Mouse (Mus musculus): ENCODE measurements around the gene Macrod1. TPM values are rescaled to one million over a fixed set of nuclear protein-coding genes. Genes with fewer than 3 reads are reported as not detected.

Macrod1 gene
- total RNA-seq, 1 experiment from 2014 or later = not detected

DNA sequence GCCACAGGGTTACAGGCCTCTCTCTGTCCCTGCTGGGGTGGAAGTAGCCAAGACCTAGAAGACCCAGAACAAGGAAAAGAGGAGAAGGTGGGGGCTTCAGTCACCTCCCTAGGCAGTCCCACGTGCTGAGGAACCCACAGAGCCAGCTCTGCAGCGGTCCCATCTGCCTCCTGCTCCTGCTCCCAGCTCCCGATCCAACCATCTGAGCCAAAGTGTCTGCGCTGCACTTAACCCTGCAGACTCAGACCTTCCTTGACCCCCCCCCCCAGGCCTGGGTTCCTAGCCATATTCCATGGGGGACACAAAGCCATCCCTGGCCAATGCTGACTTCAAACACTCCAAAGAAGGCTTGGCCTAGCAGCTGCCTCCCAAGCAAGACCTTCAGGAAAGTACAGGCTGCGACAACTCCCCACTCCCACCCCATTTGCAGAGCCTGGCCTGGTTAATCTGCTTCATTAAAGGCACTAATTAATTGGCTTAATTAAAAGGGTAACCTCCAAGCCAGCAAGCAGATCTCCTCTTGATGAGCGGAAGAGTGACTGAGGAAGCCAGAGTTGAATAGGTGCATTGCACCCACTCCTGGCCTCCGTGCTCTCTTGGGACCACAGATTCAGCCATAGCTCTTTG lies 94.8 kb downstream of the Macrod1 start:
- ATAC-seq (replicated peaks; ENCODE audit: insufficient number of reproducible peaks, low FRiP score, low TSS enrichment, poor library complexity, severe bottlenecking) = no peak

DNA sequence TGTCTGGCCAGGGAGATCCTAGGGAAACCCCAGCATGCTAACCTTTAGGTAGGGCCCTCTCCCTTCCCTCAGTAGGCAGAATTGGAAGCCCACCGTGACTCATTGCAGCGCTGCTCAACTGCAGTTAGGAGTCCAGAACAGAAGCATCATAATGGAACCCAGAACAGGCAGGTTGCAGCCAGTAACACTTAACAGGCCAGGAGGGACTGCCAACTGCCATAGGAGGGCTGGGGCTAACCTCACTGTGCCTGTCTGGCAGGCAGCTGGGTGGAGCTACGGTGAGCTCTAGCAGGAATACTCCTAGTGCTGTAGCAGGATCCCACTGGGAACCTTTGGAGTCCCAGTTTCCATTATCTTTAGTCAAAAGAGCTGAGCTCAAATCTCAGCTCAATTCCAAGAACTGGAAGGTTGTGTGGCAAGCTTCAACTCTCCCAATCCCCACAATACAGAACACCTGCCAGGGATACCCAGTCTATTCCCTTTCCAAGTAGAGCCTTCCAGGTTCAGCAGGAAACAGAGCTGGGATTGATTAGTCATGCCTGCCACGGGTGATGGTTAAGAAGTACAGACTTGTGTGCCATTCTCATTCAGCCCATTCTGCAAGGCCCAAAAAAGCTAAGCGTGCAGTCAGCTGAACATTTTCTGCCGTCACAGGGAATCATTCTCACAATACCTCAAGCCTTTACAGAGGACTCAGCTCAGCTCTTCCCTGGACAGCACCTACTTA lies 95.5 kb downstream of the Macrod1 start:
- ATAC-seq (replicated peaks; ENCODE audit: insufficient number of reproducible peaks, low FRiP score, low TSS enrichment, poor library complexity, severe bottlenecking) = no peak

GRCm38 (mm10) chr19:7153232-7153631 lies 96.6 kb downstream of the Macrod1 start:
- no peak for ATAC-seq (replicated peaks; ENCODE audit: insufficient number of reproducible peaks, low FRiP score, low TSS enrichment, poor library complexity, severe bottlenecking)

DNA sequence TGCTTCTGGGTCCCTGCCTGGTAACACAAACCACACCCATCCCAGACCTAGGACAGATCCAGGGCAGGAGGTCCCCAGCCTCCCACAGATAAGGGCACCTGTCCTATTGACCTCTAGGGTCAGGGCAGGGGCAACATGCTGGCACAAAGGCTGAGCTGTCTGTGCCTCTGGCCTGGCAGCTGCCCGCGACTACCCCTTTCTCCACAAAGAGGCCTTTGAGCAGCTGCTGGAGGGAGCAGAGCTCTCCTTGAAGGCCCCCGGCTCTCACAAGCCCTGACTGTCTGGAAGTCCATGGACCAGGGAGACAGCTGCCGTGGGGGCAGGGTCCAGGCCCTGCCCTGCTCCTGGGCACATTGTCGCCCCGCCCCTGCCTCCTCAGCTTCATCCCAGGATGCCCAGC lies 98.6 kb downstream of the Macrod1 start:
- ATAC-seq (replicated peaks; ENCODE audit: insufficient number of reproducible peaks, low FRiP score, low TSS enrichment, poor library complexity, severe bottlenecking) = no peak

DNA sequence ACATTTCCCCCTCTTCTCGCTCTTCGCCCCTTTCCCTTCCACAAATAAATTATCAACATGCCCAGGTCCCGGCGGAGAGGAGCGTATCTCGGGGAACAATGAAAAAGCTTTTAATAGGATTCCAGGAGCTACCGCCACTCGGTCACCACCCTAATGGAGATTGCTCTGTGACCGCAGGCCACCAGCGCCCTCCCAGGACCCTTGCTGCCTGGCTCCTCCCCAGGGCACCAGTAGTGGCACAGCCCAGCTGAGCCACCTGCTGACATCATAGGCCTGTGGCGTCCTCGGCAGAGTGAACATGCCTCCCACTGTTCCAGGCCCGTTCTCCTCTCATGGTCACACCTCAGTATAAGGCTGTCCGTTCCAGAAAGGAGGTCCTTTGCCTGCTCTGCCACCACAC lies 101.1 kb downstream of the Macrod1 start:
- ATAC-seq (replicated peaks; ENCODE audit: insufficient number of reproducible peaks, low FRiP score, low TSS enrichment, poor library complexity, severe bottlenecking) = no peak

- ATAC-seq (replicated peaks; ENCODE audit: insufficient number of reproducible peaks, low FRiP score, low TSS enrichment, poor library complexity, severe bottlenecking) = no peak
Measured at GRCm38 (mm10) chr19:7160151-7160906, 103.7 kb downstream of the Macrod1 start.

DNA sequence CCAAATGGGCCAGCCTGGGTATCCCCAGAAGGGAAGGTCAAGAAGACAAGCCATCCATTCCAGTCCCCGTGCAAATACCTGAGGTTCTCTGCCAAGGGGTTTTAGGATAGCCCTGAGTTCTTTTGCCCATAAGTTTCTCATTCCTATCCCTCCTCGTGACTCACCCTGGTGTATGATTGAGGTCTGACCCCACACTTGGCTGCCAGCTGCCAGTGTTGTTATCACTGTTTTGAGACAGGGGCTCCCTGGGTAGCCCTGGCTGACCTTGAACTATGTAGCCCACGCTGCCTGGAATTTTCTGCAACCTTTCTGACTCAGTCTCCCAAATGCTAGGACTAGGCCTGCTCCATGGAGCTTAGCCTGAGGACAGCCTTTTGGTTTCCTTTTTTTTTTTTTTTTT lies 104.5 kb downstream of the Macrod1 start:
- no peak for ATAC-seq (replicated peaks; ENCODE audit: insufficient number of reproducible peaks, low FRiP score, low TSS enrichment, poor library complexity, severe bottlenecking)

- no peak for ATAC-seq (replicated peaks; ENCODE audit: insufficient number of reproducible peaks, low FRiP score, low TSS enrichment, poor library complexity, severe bottlenecking)
Measured at GRCm38 (mm10) chr19:7164238-7164637, 107.6 kb downstream of the Macrod1 start.

- no peak for ATAC-seq (replicated peaks; ENCODE audit: insufficient number of reproducible peaks, low FRiP score, low TSS enrichment, poor library complexity, severe bottlenecking)
Measured at GRCm38 (mm10) chr19:7164820-7165323, 108.3 kb downstream of the Macrod1 start.

GRCm38 (mm10) chr19:7165509-7166199 lies 109.0 kb downstream of the Macrod1 start:
- no peak for ATAC-seq (replicated peaks; ENCODE audit: insufficient number of reproducible peaks, low FRiP score, low TSS enrichment, poor library complexity, severe bottlenecking)

DNA sequence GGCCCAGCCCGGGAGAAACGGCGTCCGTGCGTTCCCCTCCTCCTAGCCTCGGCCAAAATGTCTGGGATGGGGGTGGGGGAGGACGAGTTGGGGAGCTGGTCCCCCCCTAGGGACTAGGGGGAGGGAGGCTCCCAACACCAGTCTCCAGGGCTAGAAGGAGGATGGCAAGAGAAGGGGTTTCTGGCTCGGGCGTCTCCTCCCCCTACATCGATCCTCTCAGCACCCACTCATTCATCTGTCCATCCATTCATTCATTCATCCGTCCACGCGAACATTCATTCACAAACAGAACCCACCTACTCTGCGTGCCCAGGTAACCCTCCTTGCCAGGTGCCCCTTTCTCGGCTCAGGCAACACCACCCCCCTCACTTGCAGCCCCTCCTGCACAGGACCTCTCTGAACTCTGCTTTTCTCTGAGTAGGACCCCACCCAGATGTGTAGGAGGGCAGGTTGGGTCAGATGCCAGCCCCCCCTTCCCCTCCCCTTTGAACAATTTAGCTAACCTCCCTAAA lies 109.6 kb downstream of the Macrod1 start:
- no peak for ATAC-seq (replicated peaks; ENCODE audit: insufficient number of reproducible peaks, low FRiP score, low TSS enrichment, poor library complexity, severe bottlenecking)

DNA sequence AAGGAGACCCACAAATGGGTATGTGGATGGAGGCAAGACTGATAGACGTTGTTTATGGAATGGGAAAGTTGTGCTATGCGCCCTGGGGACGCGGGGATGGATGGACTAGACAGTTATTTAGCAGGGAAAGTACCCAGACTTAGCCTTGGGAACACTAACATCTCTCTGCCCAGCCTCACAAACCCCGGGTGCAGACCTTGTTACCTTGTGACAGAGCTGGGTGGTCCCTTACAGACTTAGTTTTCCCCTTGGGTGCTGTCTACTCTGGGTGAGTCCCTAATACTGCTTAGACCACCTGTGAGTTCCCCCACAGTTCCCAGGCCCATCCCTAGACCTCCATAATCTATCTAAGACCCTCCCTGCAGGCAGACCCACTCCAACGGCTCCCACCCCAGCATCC lies 110.2 kb downstream of the Macrod1 start:
- ATAC-seq (replicated peaks; ENCODE audit: insufficient number of reproducible peaks, low FRiP score, low TSS enrichment, poor library complexity, severe bottlenecking) = no peak

DNA sequence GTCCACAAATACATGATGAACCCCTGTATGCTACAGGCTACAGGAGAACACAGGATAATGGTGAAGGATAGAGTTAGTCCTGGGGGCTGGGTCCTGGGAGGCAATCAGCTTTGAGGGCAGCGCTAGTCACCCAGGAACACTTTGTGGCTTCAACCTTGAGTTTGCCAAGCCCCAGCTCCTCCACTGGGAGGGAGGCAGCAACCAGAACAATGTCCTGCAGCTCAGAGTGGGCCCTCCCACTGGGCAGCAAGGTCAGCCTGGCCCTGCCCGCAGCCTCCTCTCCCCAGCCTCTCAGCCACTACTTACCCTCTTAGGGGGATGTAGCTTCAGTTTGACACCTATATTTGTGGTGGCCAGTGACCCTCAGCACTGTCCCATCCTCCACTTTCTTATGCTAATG lies 111.8 kb downstream of the Macrod1 start:
- ATAC-seq (replicated peaks; ENCODE audit: insufficient number of reproducible peaks, low FRiP score, low TSS enrichment, poor library complexity, severe bottlenecking) = no peak

DNA sequence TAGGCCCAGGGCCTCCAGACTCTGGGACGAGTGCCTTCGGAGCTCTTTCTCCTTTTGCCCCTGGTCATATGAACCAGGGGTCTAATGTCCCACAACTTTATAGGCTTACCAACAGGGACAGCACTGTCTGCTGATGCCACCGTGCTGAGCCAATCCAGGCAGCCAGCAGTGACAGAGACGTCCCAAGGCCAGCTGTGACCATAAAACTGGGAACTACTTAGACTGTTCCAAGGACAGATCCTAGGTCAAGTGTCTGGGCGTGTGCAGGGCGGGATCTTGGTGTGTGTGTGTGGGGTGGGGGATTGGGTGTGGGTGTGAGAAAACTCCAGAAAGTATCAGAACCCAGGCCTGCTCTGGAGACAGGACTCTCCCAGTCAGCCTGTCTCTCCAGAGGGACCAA lies 114.3 kb downstream of the Macrod1 start:
- no peak for ATAC-seq (replicated peaks; ENCODE audit: insufficient number of reproducible peaks, low FRiP score, low TSS enrichment, poor library complexity, severe bottlenecking)

DNA sequence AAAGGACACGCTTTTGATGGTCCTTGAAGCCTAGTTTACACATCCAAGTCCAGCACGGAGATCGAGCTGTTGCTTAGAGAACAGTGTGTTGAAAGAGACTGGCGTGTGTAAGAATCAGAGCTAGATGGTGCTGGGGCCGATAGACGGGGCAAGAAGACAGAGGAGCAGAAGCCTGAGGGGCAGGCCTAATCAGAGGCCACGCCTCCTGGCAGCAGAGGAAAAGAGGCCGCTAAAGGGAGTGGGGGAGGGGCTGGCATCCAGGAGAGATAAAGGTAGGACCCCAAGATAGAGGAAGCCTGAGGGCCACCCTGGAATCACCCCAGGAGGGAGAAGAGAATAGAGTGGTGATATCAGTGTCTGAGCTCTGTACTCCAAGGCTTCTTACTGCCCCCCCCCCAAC lies 114.8 kb downstream of the Macrod1 start:
- ATAC-seq (replicated peaks; ENCODE audit: insufficient number of reproducible peaks, low FRiP score, low TSS enrichment, poor library complexity, severe bottlenecking) = no peak

DNA sequence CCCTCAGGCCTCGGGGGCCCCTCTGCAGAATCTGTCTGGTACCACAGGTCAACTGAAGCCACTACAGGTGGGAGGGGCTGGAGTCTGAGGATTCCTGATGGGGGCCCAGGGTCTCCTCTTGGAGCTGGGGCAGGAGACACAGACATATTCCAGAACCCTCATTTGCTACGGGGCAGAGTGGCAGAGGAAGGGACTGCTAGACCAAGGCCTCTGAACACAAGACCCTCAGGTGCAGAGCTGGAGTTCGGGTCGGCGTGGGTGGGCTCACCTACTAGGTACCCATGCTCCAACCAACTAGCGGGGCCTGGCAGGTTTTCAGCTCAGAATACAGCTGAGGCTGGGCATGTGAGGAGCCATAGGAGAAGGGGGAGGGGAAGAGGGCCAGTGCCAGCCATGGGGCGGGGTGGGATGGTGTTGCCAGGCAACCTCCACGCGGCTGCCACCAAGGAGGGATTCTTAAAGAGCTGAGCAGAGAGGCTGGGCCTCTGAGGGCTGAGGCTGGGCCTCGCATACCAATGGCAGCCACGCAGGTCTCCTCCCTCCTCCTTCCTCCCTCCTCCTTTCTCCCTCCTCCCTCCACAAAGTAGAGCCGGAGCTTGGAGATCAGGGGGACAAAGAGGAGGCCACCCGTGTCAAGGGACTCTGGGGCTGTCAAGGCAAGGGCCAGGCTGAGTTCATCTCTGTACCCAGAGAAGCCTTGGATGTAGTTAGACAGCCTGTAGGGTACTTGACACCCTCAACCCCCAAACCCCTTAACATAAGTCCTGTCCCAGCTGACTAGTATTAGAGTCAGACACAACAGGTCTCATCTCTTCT lies 115.6 kb downstream of the Macrod1 start:
- ATAC-seq (replicated peaks; ENCODE audit: insufficient number of reproducible peaks, low FRiP score, low TSS enrichment, poor library complexity, severe bottlenecking) = no peak

- ATAC-seq (replicated peaks; ENCODE audit: insufficient number of reproducible peaks, low FRiP score, low TSS enrichment, poor library complexity, severe bottlenecking) = no peak
Measured at GRCm38 (mm10) chr19:7176041-7176696, 119.6 kb downstream of the Macrod1 start.

Measured in monocyte, adult 5-6 weeks (primary cell).